28 mouse cellular contexts compared by ENCODE assay signal in genomic region chr15:43588021-43588420, GRCm38 (mm10).
DNase-seq lines count a peak whose midpoint lies in the region; ATAC-seq and TF ChIP-seq lines count a peak whose summit lies in the region.
"Had no signal": no experiment of that assay in that cellular context is flagged by ENCODE, and none has a peak within 500 bp of the region (broad histone marks: within the 10 kb centered on the region; RNA-seq: fewer than 3 reads in every experiment).

No protein-coding gene starts in this region.

- no peaks in the 10 kb centered on the region for H3K36me3 ChIP-seq in kidney, adult 2 months (ENCODE audit: control insufficient read depth, insufficient read depth, low read length)
- H3K36me3 ChIP-seq: forebrain, embryonic 10.5 days; heart, embryonic 15.5 days; intestine, embryonic 15.5 days; limb, embryonic 13.5 days; midbrain, embryonic 15.5 days; neural tube, embryonic 12.5 days had no signal

- no peaks in the 10 kb centered on the region for H3K27me3 ChIP-seq in kidney, adult 2 months (replicated peaks; ENCODE audit: control insufficient read depth, insufficient read depth, low read length)
- H3K27me3 ChIP-seq: heart, embryonic 15.5 days; intestine, embryonic 15.5 days; limb, embryonic 13.5 days; megakaryocyte, embryonic 14.5 days; midbrain, embryonic 15.5 days; neural tube, embryonic 12.5 days had no signal

- intact Hi-C loops in left cerebral cortex, postnatal 36 days (cut with DNase I) = loop anchor here (5.0 kb wide), 1 partner anchor 129 kb away; no protein-coding TSS in a partner anchor

- peak; percentile 59 for DNase-seq in layer of hippocampus, adult 11-12 months (ENCODE audit: low spot score)
- DNase-seq in layer of hippocampus, postnatal 10 days (ENCODE audit: low spot score in 2 of 2) = no peak
- peak; percentile 48 to 91 for DNase-seq in frontal cortex, postnatal 36 days (ENCODE audit: low spot score in 2 of 2)
- peak; percentile 10 to 16 for DNase-seq in layer of hippocampus, postnatal 36 days
- peak; percentile 63 to 69 for DNase-seq in left cerebral cortex, postnatal 36 days (ENCODE audit: low spot score in 2 of 2)
- no peak for DNase-seq in ovary, postnatal 36 days (ENCODE audit: low spot score)
- no peak for DNase-seq in kidney, adult 2 months
- DNase-seq: adrenal gland, postnatal 14 days; cerebellum, adult 9-11 months; gastrocnemius, postnatal 36 days; heart, postnatal 36 days; kidney, adult 9 months; kidney, postnatal 14 days; lung, embryonic 14.5 days; retina, postnatal 1 day; spleen, adult 18-20 months; thymus, postnatal 36 days had no signal

- no peaks in the 10 kb centered on the region for H3K4me1 ChIP-seq in kidney, adult 2 months (ENCODE audit: control insufficient read depth, insufficient read depth, low read length)
- H3K4me1 ChIP-seq: forebrain, embryonic 10.5 days; heart, embryonic 15.5 days; intestine, embryonic 15.5 days; limb, embryonic 13.5 days; midbrain, embryonic 15.5 days; neural tube, embryonic 12.5 days had no signal

- no peak overlapping the region for H3K27ac ChIP-seq in kidney, adult 2 months (ENCODE audit: insufficient read depth, low read depth, low read length)
- H3K27ac ChIP-seq: forebrain, embryonic 10.5 days; heart, embryonic 15.5 days; intestine, embryonic 15.5 days; limb, embryonic 13.5 days; liver, embryonic 14.5 days; midbrain, embryonic 15.5 days; neural tube, embryonic 12.5 days had no signal

- 67% methylated on average over 2 of the region's 2 CpGs for WGBS in kidney, adult 2 months

- no peak for TF ChIP-seq POLR2A in kidney, adult 2 months (IDR thresholded peaks at IDR 0.05; ENCODE audit: low read depth, low read length)

- TF ChIP-seq CTCF in kidney, adult 2 months (conservative IDR thresholded peaks at IDR 0.05; ENCODE audit: insufficient read depth, insufficient read length, low read depth, low read length) = no peak

- ATAC-seq in activated CD4-positive, CD25-positive, alpha-beta regulatory T cell, adult 4 months = no peak
- ATAC-seq: forebrain, embryonic 16.5 days; hindbrain, embryonic 16.5 days; intestine, embryonic 15.5 days; midbrain, embryonic 15.5 days had no signal

- no peak overlapping the region for H3K4me3 ChIP-seq in kidney, adult 2 months (ENCODE audit: insufficient read depth, low read depth, low read length)
- H3K4me3 ChIP-seq: forebrain, embryonic 10.5 days; heart, embryonic 15.5 days; intestine, embryonic 15.5 days; limb, embryonic 13.5 days; megakaryocyte, embryonic 14.5 days; midbrain, embryonic 15.5 days; neural tube, embryonic 12.5 days had no signal

Comparison
In these comparisons a context has a peak if more than half of its experiments do, and no peak if none do; other contexts are left out.
1. DNase-seq: peak in layer of hippocampus, adult 11-12 months (single experiment), frontal cortex, postnatal 36 days (2 of 2), layer of hippocampus, postnatal 36 days (2 of 2) and left cerebral cortex, postnatal 36 days (2 of 2); none in layer of hippocampus, postnatal 10 days (0 of 2), ovary, postnatal 36 days (single experiment) and kidney, adult 2 months (single experiment).